Mouse (Mus musculus) forebrain, embryonic 14.5 days (tissue): ENCODE measurements around the gene Pp2d1. TPM values are rescaled to one million over a fixed set of nuclear protein-coding genes. Genes with fewer than 3 reads are reported as not detected.

Source experiments
- ATAC-seq: fragments of 200-750 bp; cut with Nextera tagmentation; 2 replicates; pipeline ENCODE4 v1.8.0; 2017; ENCODE audit warnings: mild to moderate bottlenecking, moderate library complexity
- DNase-seq: peaks from one replicate; pipeline ENCODE4 v3.0.0-alpha.2; 2015; ENCODE audit warnings: low spot score
- H3K27ac ChIP-seq: fragments of 300-500 bp; sonication (generic); 2 replicates; pipeline ENCODE4 v1.5.1; 2014; ENCODE audit warnings: low read depth, mild to moderate bottlenecking, control low read depth, low read length, moderate library complexity
- H3K27me3 ChIP-seq: fragments of 300-500 bp; sonication (generic); replicated peaks from 2 replicates; pipeline ENCODE4 v1.6.1; 2014; ENCODE audit warnings: low read length, control low read depth, mixed read lengths; ENCODE audit not compliant: control insufficient read depth, insufficient read depth
- H3K36me3 ChIP-seq: fragments of 300-500 bp; sonication (generic); 2 replicates; pipeline ENCODE4 v1.6.1; 2014; ENCODE audit warnings: low read length, control low read depth; ENCODE audit not compliant: control insufficient read depth, insufficient read depth
- H3K4me1 ChIP-seq: fragments of 300-500 bp; sonication (generic); 2 replicates; pipeline ENCODE4 v1.6.1; 2014; ENCODE audit warnings: antibody characterized with exemption, low read length, control low read depth; ENCODE audit not compliant: control insufficient read depth, insufficient read depth
- H3K4me2 ChIP-seq: fragments of 300-500 bp; sonication (generic); 2 replicates; pipeline ENCODE4 v1.6.1; 2014; ENCODE audit warnings: mild to moderate bottlenecking, control low read depth, low read length
- H3K4me3 ChIP-seq: fragments of 300-500 bp; sonication (generic); 2 replicates; pipeline ENCODE4 v1.5.1; 2014; ENCODE audit warnings: low read depth, low read length, control low read depth
- H3K9ac ChIP-seq: fragments of 300-500 bp; sonication (generic); 2 replicates; pipeline ENCODE4 v1.6.1; 2014; ENCODE audit warnings: mild to moderate bottlenecking, low read length, control low read depth, moderate library complexity
- H3K9me3 ChIP-seq: fragments of 300-500 bp; sonication (generic); replicated peaks from 2 replicates; pipeline ENCODE4 v1.6.1; 2016; ENCODE audit warnings: low read length, control low read depth, mixed read lengths; ENCODE audit not compliant: control insufficient read depth
- WGBS: fragments of 180-500 bp; shearing (Covaris S2); extraction: QIAGEN DNeasy Blood & Tissue Kit; methylation state at CpG from one replicate; pipeline ENCODE4 v1.1.7; 2014; 5-methylcytosine and 5-hydroxymethylcytosine counted together
- polyA plus RNA-seq: library from polyadenylated mRNA; unstranded; fragments of >200 nt; fragmentation: Nextera tagmentation; extraction: Ambion mirVana; gene quantifications from 2 replicates; pipeline ENCODE4 v1.2.1, GENCODE M21; 2014

Pp2d1 gene
- polyA plus RNA-seq, 1 experiment from 2014 or later = 0.29 TPM

- H3K4me2 ChIP-seq = no peak overlapping the region
- no peaks in the 10 kb centered on the region for H3K36me3 ChIP-seq
- no peak overlapping the region for H3K27ac ChIP-seq
- H3K4me1 ChIP-seq = peaks cover 9% of the 10 kb centered on the region; the same call in 1 of the 2 replicates
- no peak for DNase-seq
- no peak for ATAC-seq
- WGBS = 76% methylated on average over 3 of the region's 3 CpGs
- H3K9ac ChIP-seq = no peak overlapping the region
- H3K9me3 ChIP-seq = no peaks in the 10 kb centered on the region
- H3K27me3 ChIP-seq = no peaks in the 10 kb centered on the region
- no peak overlapping the region for H3K4me3 ChIP-seq
Observed at GRCm38 (mm10) chr17:53554813-53555212, 15.6 kb upstream of the Pp2d1 start.

GRCm38 (mm10) chr17:53554088-53554487, 14.8 kb upstream of the Pp2d1 start:
- Histone ChIP-seq H3K27ac (no peak overlapping the region), H3K36me3 (no peaks in the 10 kb centered on the region), H3K9me3 (no peaks in the 10 kb centered on the region), H3K27me3 (no peaks in the 10 kb centered on the region), H3K4me2 (no peak overlapping the region), H3K9ac (no peak overlapping the region), H3K4me1 (peaks cover 9% of the 10 kb centered on the region; the same call in 1 of the 2 replicates), H3K4me3 (no peak overlapping the region)
- ATAC-seq (no peak), DNase-seq (peak; percentile 14)
- 54% methylated on average over 4 of the region's 4 CpGs for WGBS

GRCm38 (mm10) chr17:53551306-53552299, 12.4 kb upstream of the Pp2d1 start:
- H3K27ac ChIP-seq = peak overlapping the region; percentile 65
- H3K27me3 ChIP-seq = no peaks in the 10 kb centered on the region
- 35% methylated on average over 8 of the region's 8 CpGs for WGBS
- no peak overlapping the region for H3K4me3 ChIP-seq
- H3K9ac ChIP-seq = no peak overlapping the region
- peak; percentile 77 for DNase-seq
- H3K4me1 ChIP-seq = peaks cover 9% of the 10 kb centered on the region; the same call in 1 of the 2 replicates
- peak; percentile 85 for ATAC-seq
- no peaks in the 10 kb centered on the region for H3K9me3 ChIP-seq
- no peaks in the 10 kb centered on the region for H3K36me3 ChIP-seq
- no peak overlapping the region for H3K4me2 ChIP-seq

- H3K36me3 ChIP-seq = no peaks in the 10 kb centered on the region
- H3K9me3 ChIP-seq = no peaks in the 10 kb centered on the region
- 49% methylated on average over 9 of the region's 9 CpGs for WGBS
- no peak overlapping the region for H3K4me2 ChIP-seq
- no peak overlapping the region for H3K4me3 ChIP-seq
- H3K4me1 ChIP-seq = no peaks in the 10 kb centered on the region
- no peaks in the 10 kb centered on the region for H3K27me3 ChIP-seq
- DNase-seq (peak; percentile 52), ATAC-seq (peak; percentile 48; the same call in 1 of the 2 replicates)
- H3K27ac ChIP-seq = no peak overlapping the region
- H3K9ac ChIP-seq = no peak overlapping the region
Observed at GRCm38 (mm10) chr17:53543591-53544324, 4.5 kb upstream of the Pp2d1 start.

- Histone ChIP-seq H3K27ac (no peak overlapping the region), H3K9ac (no peak overlapping the region), H3K27me3 (no peaks in the 10 kb centered on the region), H3K9me3 (no peaks in the 10 kb centered on the region), H3K36me3 (no peaks in the 10 kb centered on the region), H3K4me3 (no peak overlapping the region), H3K4me2 (no peak overlapping the region), H3K4me1 (no peaks in the 10 kb centered on the region)
- ATAC-seq (no peak), DNase-seq (no peak)
- 94% methylated on average over 4 of the region's 4 CpGs for WGBS
Observed at GRCm38 (mm10) chr17:53542536-53542935, 3.3 kb upstream of the Pp2d1 start.

- ATAC-seq (no peak), DNase-seq (no peak)
- Histone ChIP-seq H3K27me3 (no peaks in the 10 kb centered on the region), H3K4me2 (no peak overlapping the region), H3K27ac (no peak overlapping the region), H3K4me1 (no peaks in the 10 kb centered on the region), H3K4me3 (no peak overlapping the region), H3K9ac (no peak overlapping the region), H3K9me3 (no peaks in the 10 kb centered on the region), H3K36me3 (no peaks in the 10 kb centered on the region)
- WGBS = 73% methylated on average over 2 of the region's 2 CpGs
Observed at GRCm38 (mm10) chr17:53532425-53532824, 6.8 kb downstream of the Pp2d1 start.

- Histone ChIP-seq H3K27me3 (no peaks in the 10 kb centered on the region), H3K27ac (no peak overlapping the region), H3K9ac (no peak overlapping the region), H3K4me2 (no peak overlapping the region), H3K9me3 (no peaks in the 10 kb centered on the region), H3K36me3 (no peaks in the 10 kb centered on the region), H3K4me3 (no peak overlapping the region), H3K4me1 (no peaks in the 10 kb centered on the region)
- DNase-seq (no peak), ATAC-seq (no peak)
- WGBS = 55% methylated on average over 2 of the region's 2 CpGs
Observed at GRCm38 (mm10) chr17:53531160-53531559, 8.1 kb downstream of the Pp2d1 start.

GRCm38 (mm10) chr17:53528034-53528433, 11.2 kb downstream of the Pp2d1 start:
- Histone ChIP-seq H3K4me3 (no peak overlapping the region), H3K27ac (no peak overlapping the region), H3K9me3 (no peaks in the 10 kb centered on the region), H3K4me2 (no peak overlapping the region), H3K9ac (no peak overlapping the region), H3K27me3 (no peaks in the 10 kb centered on the region), H3K36me3 (no peaks in the 10 kb centered on the region), H3K4me1 (no peaks in the 10 kb centered on the region)
- ATAC-seq (no peak), DNase-seq (no peak)
- 95% methylated on average over 2 of the region's 2 CpGs for WGBS
